Mouse (Mus musculus) CH12.LX (cell line): ENCODE data around the gene Ptges3. TPM values are rescaled to one million over a fixed set of nuclear protein-coding genes. Genes with fewer than 3 reads are reported as not detected.

ENCODE experiments used
- DNase-seq: peaks from one replicate; pipeline ENCODE4 v3.0.0-alpha.2; 2013; ENCODE audit errors: extremely low read depth
- H3K27ac ChIP-seq: 2 replicates; pipeline ENCODE4 v1.5.1; 2012; ENCODE audit warnings: low read depth, mild to moderate bottlenecking, control low read depth, moderate library complexity; ENCODE audit not compliant: insufficient read depth
- H3K27me3 ChIP-seq: replicated peaks from 2 replicates; pipeline ENCODE3; 2012; ENCODE audit warnings: inconsistent platforms
- H3K36me3 ChIP-seq, 2 experiments: replicated peaks in 1 of 2; 2 replicates each; pipeline versions ENCODE3 to v1.6.1; 2012; ENCODE audit warnings: inconsistent platforms in 1 of 2, low read length in 1 of 2, mild to moderate bottlenecking in 1 of 2, mixed read lengths in 1 of 2, moderate library complexity in 1 of 2; ENCODE audit not compliant: control insufficient read depth in 1 of 2, insufficient read depth in 1 of 2
- H3K4me1 ChIP-seq, 2 experiments: 2 replicates each; pipeline ENCODE4 v1.6.1; 2012; ENCODE audit warnings: inconsistent platforms in 1 of 2, moderate library complexity in 1 of 2; ENCODE audit not compliant: insufficient read depth in 2 of 2, control insufficient read depth in 1 of 2
- H3K4me2 ChIP-seq: 2 replicates; pipeline ENCODE4 v1.6.1; 2012; ENCODE audit warnings: low read depth, mild to moderate bottlenecking, control low read depth; ENCODE audit not compliant: poor library complexity, insufficient read depth, severe bottlenecking
- H3K4me3 ChIP-seq, 3 experiments: fragments of 150-350 bp in 1 of 3; sonication (generic) in 1 of 3; replicated peaks in 1 of 3; 2 replicates each; pipeline versions ENCODE3 to v1.5.1; 2011 to 2012; ENCODE audit warnings: low read depth in 2 of 3, low read length in 2 of 3, mild to moderate bottlenecking in 2 of 3, moderate library complexity in 2 of 3, control low read depth in 1 of 3, improper control_type of control experiment in 1 of 3, inconsistent platforms in 1 of 3, mixed read lengths in 1 of 3; ENCODE audit not compliant: poor library complexity in 1 of 3
- H3K79me2 ChIP-seq: replicated peaks from 2 replicates; pipeline ENCODE4 v1.6.1; 2012; ENCODE audit warnings: mild to moderate bottlenecking, moderate library complexity; ENCODE audit not compliant: control insufficient read depth, poor library complexity, insufficient read depth, severe bottlenecking; ENCODE audit errors: extremely low read depth
- H3K9ac ChIP-seq: 2 replicates; pipeline ENCODE4 v1.6.1; 2012; ENCODE audit warnings: low read depth, mild to moderate bottlenecking, control low read depth, moderate library complexity; ENCODE audit not compliant: insufficient read depth
- H3K9me3 ChIP-seq: replicated peaks from 2 replicates; pipeline ENCODE3; 2012; ENCODE audit warnings: low read length, inconsistent platforms, mixed read lengths
- BHLHE40 ChIP-seq: IDR thresholded peaks from 2 replicates; pipeline ENCODE4 v1.6.1; 2011; ENCODE audit warnings: mild to moderate bottlenecking, low read depth, low read length, improper control_type of control experiment
- CHD1 ChIP-seq: IDR thresholded peaks from 2 replicates; pipeline ENCODE4 v1.6.1; 2012; ENCODE audit warnings: low read depth, low read length, improper control_type of control experiment, inconsistent platforms
- CHD2 ChIP-seq: IDR thresholded peaks from 2 replicates; pipeline ENCODE4 v1.6.1; 2011; ENCODE audit warnings: low read length, improper control_type of control experiment
- CTCF ChIP-seq, 2 experiments: IDR thresholded peaks in 1 of 2; conservative IDR thresholded peaks in 1 of 2; 2 replicates each; pipeline ENCODE4 v1.5.1; 2011 to 2012; ENCODE audit warnings: low read depth in 2 of 2, low read length in 2 of 2, improper control_type of control experiment in 1 of 2, inconsistent platforms in 1 of 2, mild to moderate bottlenecking in 1 of 2, moderate library complexity in 1 of 2
- E2F4 ChIP-seq: IDR thresholded peaks from 2 replicates; pipeline ENCODE4 v1.6.1; 2011; ENCODE audit warnings: low read depth, low read length, improper control_type of control experiment; ENCODE audit not compliant: insufficient replicate concordance
- ELF1 ChIP-seq: IDR thresholded peaks from 2 replicates; pipeline ENCODE4 v1.6.1; 2014; ENCODE audit warnings: low read depth, mild to moderate bottlenecking, inconsistent platforms, low read length, improper control_type of control experiment
- EP300 ChIP-seq: IDR thresholded peaks from 2 replicates; pipeline ENCODE4 v1.6.1; 2011; ENCODE audit warnings: low read length, improper control_type of control experiment
- ETS1 ChIP-seq: conservative IDR thresholded peaks from 2 replicates; pipeline ENCODE4 v1.6.1; 2012; ENCODE audit warnings: low read depth, mild to moderate bottlenecking, inconsistent platforms, low read length, improper control_type of control experiment, moderate library complexity
- GABPA ChIP-seq: IDR thresholded peaks from 2 replicates; pipeline ENCODE4 v1.6.1; 2012; ENCODE audit warnings: low read depth, low read length, improper control_type of control experiment, inconsistent platforms; ENCODE audit not compliant: insufficient replicate concordance
- HCFC1 ChIP-seq: IDR thresholded peaks from 2 replicates; pipeline ENCODE4 v1.6.1; 2012; ENCODE audit warnings: low read depth, mild to moderate bottlenecking, inconsistent platforms, low read length, improper control_type of control experiment
- IRF4 ChIP-seq: IDR thresholded peaks from 2 replicates; pipeline ENCODE4 v1.6.1; 2014; ENCODE audit warnings: low read depth, mild to moderate bottlenecking, inconsistent platforms, low read length, improper control_type of control experiment
- JUN ChIP-seq: IDR thresholded peaks from 2 replicates; pipeline ENCODE4 v1.6.1; 2011; ENCODE audit warnings: low read depth, mild to moderate bottlenecking, low read length, improper control_type of control experiment, moderate library complexity; ENCODE audit not compliant: insufficient read depth
- JUND ChIP-seq: conservative IDR thresholded peaks from 2 replicates; pipeline ENCODE4 v1.6.1; 2011; ENCODE audit warnings: low read depth, low read length, improper control_type of control experiment
- KAT2A ChIP-seq: IDR thresholded peaks from 2 replicates; pipeline ENCODE4 v1.6.1; 2012; ENCODE audit warnings: low read length, improper control_type of control experiment, inconsistent platforms; ENCODE audit not compliant: insufficient replicate concordance
- MAFK ChIP-seq: IDR thresholded peaks from 2 replicates; pipeline ENCODE4 v1.6.1; 2011; ENCODE audit warnings: low read length, improper control_type of control experiment; ENCODE audit not compliant: insufficient replicate concordance
- MAX ChIP-seq: IDR thresholded peaks from 2 replicates; pipeline ENCODE4 v1.6.1; 2011; ENCODE audit warnings: low read length, improper control_type of control experiment
- MAZ ChIP-seq: IDR thresholded peaks from 2 replicates; pipeline ENCODE4 v1.6.1; 2012; ENCODE audit warnings: low read depth, mild to moderate bottlenecking, inconsistent platforms, low read length, improper control_type of control experiment, moderate library complexity
- MEF2A ChIP-seq: IDR thresholded peaks from 2 replicates; pipeline ENCODE4 v1.6.1; 2014; ENCODE audit warnings: low read depth, mild to moderate bottlenecking, inconsistent platforms, low read length, improper control_type of control experiment, borderline replicate concordance
- MXI1 ChIP-seq: IDR thresholded peaks from 2 replicates; pipeline ENCODE4 v1.6.1; 2011; ENCODE audit warnings: mild to moderate bottlenecking, low read depth, low read length, improper control_type of control experiment
- MYC ChIP-seq: IDR thresholded peaks from 2 replicates; pipeline ENCODE4 v1.6.1; 2011; ENCODE audit warnings: low read depth, mild to moderate bottlenecking, improper control_type of control experiment, low read length
- NELFE ChIP-seq: IDR thresholded peaks from 2 replicates; pipeline ENCODE4 v1.6.1; 2011; ENCODE audit warnings: low read depth, low read length, improper control_type of control experiment
- NRF1 ChIP-seq: IDR thresholded peaks from 2 replicates; pipeline ENCODE4 v1.6.1; 2014; ENCODE audit warnings: low read depth, mild to moderate bottlenecking, inconsistent platforms, low read length, improper control_type of control experiment, moderate library complexity
- PAX5 ChIP-seq: IDR thresholded peaks from 2 replicates; pipeline ENCODE4 v1.6.1; 2012; ENCODE audit warnings: low read length, inconsistent platforms, mixed read lengths
- POLR2A ChIP-seq: IDR thresholded peaks from 2 replicates; pipeline ENCODE4 v1.6.1; 2011; ENCODE audit warnings: low read depth, mild to moderate bottlenecking, improper control_type of control experiment, low read length
- POLR2AphosphoS2 ChIP-seq: IDR thresholded peaks from 2 replicates; pipeline ENCODE4 v1.6.1; 2011; ENCODE audit warnings: low read depth, low read length, improper control_type of control experiment
- RAD21 ChIP-seq: IDR thresholded peaks from 2 replicates; pipeline ENCODE4 v1.6.1; 2011; ENCODE audit warnings: low read depth, mild to moderate bottlenecking, low read length, improper control_type of control experiment, moderate library complexity
- RCOR1 ChIP-seq: conservative IDR thresholded peaks from 2 replicates; pipeline ENCODE4 v1.6.1; 2012; ENCODE audit warnings: low read depth, mild to moderate bottlenecking, inconsistent platforms, low read length, improper control_type of control experiment
- SIN3A ChIP-seq: IDR thresholded peaks from 2 replicates; pipeline ENCODE4 v1.6.1; 2012; ENCODE audit warnings: low read length, improper control_type of control experiment, inconsistent platforms
- SMC3 ChIP-seq: IDR thresholded peaks from 2 replicates; pipeline ENCODE4 v1.6.1; 2011; ENCODE audit warnings: low read depth, low read length, improper control_type of control experiment
- TCF12 ChIP-seq: IDR thresholded peaks from 2 replicates; pipeline ENCODE4 v1.6.1; 2014; ENCODE audit warnings: low read depth, mild to moderate bottlenecking, inconsistent platforms, low read length, improper control_type of control experiment
- UBTF ChIP-seq: IDR thresholded peaks from 2 replicates; pipeline ENCODE4 v1.6.1; 2012; ENCODE audit warnings: low read depth, mild to moderate bottlenecking, inconsistent platforms, low read length, improper control_type of control experiment, moderate library complexity
- USF1 ChIP-seq: IDR thresholded peaks from 2 replicates; pipeline ENCODE4 v1.6.1; 2014; ENCODE audit warnings: low read depth, mild to moderate bottlenecking, inconsistent platforms, low read length, improper control_type of control experiment
- USF2 ChIP-seq: conservative IDR thresholded peaks from 2 replicates; pipeline ENCODE4 v1.6.1; 2011; ENCODE audit warnings: low read depth, low read length, improper control_type of control experiment
- ZC3H11A ChIP-seq: IDR thresholded peaks from 2 replicates; pipeline ENCODE4 v1.6.1; 2012; ENCODE audit warnings: low read depth, mild to moderate bottlenecking, inconsistent platforms, low read length, improper control_type of control experiment
- ZKSCAN1 ChIP-seq: IDR thresholded peaks from 2 replicates; pipeline ENCODE4 v1.6.1; 2012; ENCODE audit warnings: low read depth, inconsistent platforms, low read length, improper control_type of control experiment, borderline replicate concordance
- ZMIZ1 ChIP-seq: IDR thresholded peaks from 2 replicates; pipeline ENCODE4 v1.6.1; 2012; ENCODE audit warnings: low read depth, mild to moderate bottlenecking, inconsistent platforms, low read length, improper control_type of control experiment
- ZNF384 ChIP-seq: IDR thresholded peaks from 2 replicates; pipeline ENCODE4 v1.6.1; 2012; ENCODE audit warnings: low read depth, low read length, improper control_type of control experiment, inconsistent platforms
- dilution Hi-C: fragments of 300-500 bp; cut with MboI; formaldehyde crosslinking; loops from 2 replicates; pipeline ENCODE4 v1.14.3; 2020; ENCODE audit warnings: low sequenced_read_pairs; ENCODE audit not compliant: extremely low pct_unique_long_range_greater_than_20kb, extremely low pct_ligation_motif_present
- in situ Hi-C: fragments of 300-500 bp; cut with MboI; formaldehyde crosslinking; loops from 3 replicates; pipeline ENCODE4 v1.14.3; 2019; ENCODE audit warnings: low sequenced_read_pairs, low pct_ligation_motif_present, low pct_unique_long_range_greater_than_20kb, mixed read lengths
- polyA plus RNA-seq: library from polyadenylated mRNA; unstranded; fragments of >175 nt; gene quantifications from 2 replicates; pipeline ENCODE4 v1.2.1, GENCODE M21; 2012; ENCODE audit warnings: low read depth; ENCODE audit not compliant: insufficient read length
- total RNA-seq, 2 experiments: library from RNA; depleted of rRNA; stranded (reverse); fragments of 300-350 nt in 1 of 2; fragments of >200 nt in 1 of 2; gene quantifications; 2 replicates each; pipeline ENCODE4 v1.2.3; 2012 to 2014

The Ptges3 gene
- total and polyA plus RNA-seq, 3 experiments: 124 to 274 (median 196) TPM

- peak overlapping the region; percentile 99 for H3K4me2 ChIP-seq
- H3K27ac ChIP-seq: no peak overlapping the region
- peak; percentile 65 for DNase-seq
- peaks cover 13 to 45% of the 10 kb centered on the region in 2 experiments for H3K4me1 ChIP-seq
- TF ChIP-seq USF1: no peak
- no peak for TF ChIP-seq MAZ
- TF ChIP-seq CHD1: no peak
- TF ChIP-seq ETS1: no peak
- peak; percentile 26; the same call in 1 of the 2 replicates for TF ChIP-seq MEF2A
- no peak for TF ChIP-seq IRF4
- TF ChIP-seq KAT2A: 0 out of 2 replicates have a peak, but pooled peaks have one; percentile 24
- no peak for TF ChIP-seq ELF1
- TF ChIP-seq UBTF: no peak
- TF ChIP-seq GABPA: no peak
- no peak for TF ChIP-seq PAX5
- no peak for TF ChIP-seq ZKSCAN1
- TF ChIP-seq ZNF384: no peak
- 0 out of 2 replicates have a peak, but pooled peaks have one; percentile 58 for TF ChIP-seq MYC
- TF ChIP-seq POLR2A: no peak
- TF ChIP-seq BHLHE40: no peak
- no peak for TF ChIP-seq ZC3H11A
- no peak for TF ChIP-seq CHD2
- TF ChIP-seq RAD21: no peak
- TF ChIP-seq MAFK: peak; percentile 90
- peak; percentile 62 for TF ChIP-seq MAX
- no peak for TF ChIP-seq RCOR1
- TF ChIP-seq TCF12: no peak; the same call in 1 of the 2 replicates
- no peak for TF ChIP-seq JUND
- no peak for TF ChIP-seq CTCF (conservative IDR thresholded peaks at IDR 0.05 in 1 of 2, IDR thresholded peaks at IDR 0.05 in 1 of 2; ENCODE audit: low read depth in 2 of 2, low read length in 2 of 2)
- TF ChIP-seq MXI1: peak; percentile 90
- TF ChIP-seq NELFE: 0 out of 2 replicates have a peak, but pooled peaks have one; percentile 37
- TF ChIP-seq SIN3A: peak; percentile 86
- no peak for TF ChIP-seq SMC3
- no peak for TF ChIP-seq E2F4
- TF ChIP-seq POLR2AphosphoS2: 0 out of 2 replicates have a peak, but pooled peaks have one; percentile 47
- no peak for TF ChIP-seq JUN
- no peak for TF ChIP-seq NRF1
- peak; percentile 27; the same call in 1 of the 2 replicates for TF ChIP-seq HCFC1
- TF ChIP-seq ZMIZ1: peak; percentile 42; the same call in 1 of the 2 replicates
- TF ChIP-seq EP300: no peak
- TF ChIP-seq USF2: no peak
- H3K4me3 ChIP-seq: peak overlapping the region; percentile 86 to 99 (median 89)
- peaks cover 63% of the 10 kb centered on the region for H3K79me2 ChIP-seq
- H3K9me3 ChIP-seq: no peaks in the 10 kb centered on the region
- no peaks in the 10 kb centered on the region for H3K27me3 ChIP-seq
- in situ Hi-C loops (no loop called here), dilution Hi-C loops (no loop called here)
- H3K9ac ChIP-seq: peak overlapping the region; percentile 99
- peaks cover 30 to 49% of the 10 kb centered on the region in 2 experiments for H3K36me3 ChIP-seq
These were observed 21.9 kb upstream of the Ptges3 start for GRCm38 (mm10) chr10:128036746-128037425.
